Mouse (Mus musculus): ENCODE measurements at regions not wholly inside any gene's neighbourhood (a gene's known extent, or its start where the extent isn't known, plus 50 kb on each side); places are given as distances from the start of the nearest gene placed in this dataset.

- no peak overlapping the region for H3K4me3 ChIP-seq (ENCODE audit: insufficient read depth, low read length)
- no peak overlapping the region for H3K27ac ChIP-seq (ENCODE audit: insufficient read depth, low read depth, low read length)
- H3K4me1 ChIP-seq (ENCODE audit: control insufficient read depth, insufficient read depth, low read length): no peaks in the 10 kb centered on the region
- no peak for TF ChIP-seq POLR2A (IDR thresholded peaks at IDR 0.05; ENCODE audit: borderline replicate concordance, low read depth, low read length)
- no peak for TF ChIP-seq CTCF (IDR thresholded peaks at IDR 0.05; ENCODE audit: low read depth, low read length)
Observed at GRCm38 (mm10) chr7:72703652-72704341, 397.4 kb upstream of the Mctp2 start.

GRCm38 (mm10) chr7:72711193-72712131 is 405.1 kb upstream of the Mctp2 start:
- Histone ChIP-seq H3K4me1 (ENCODE audit: control insufficient read depth, insufficient read depth, low read length) (no peaks in the 10 kb centered on the region), H3K27ac (ENCODE audit: insufficient read depth, low read depth, low read length) (no peak overlapping the region), H3K4me3 (ENCODE audit: insufficient read depth, low read length) (no peak overlapping the region)
- TF ChIP-seq CTCF (IDR thresholded peaks at IDR 0.05; ENCODE audit: low read depth, low read length): no peak

GRCm38 (mm10) chr7:72715401-72715800 is 409.0 kb upstream of the Mctp2 start:
- Histone ChIP-seq H3K4me3 (ENCODE audit: insufficient read depth, low read length) (no peak overlapping the region), H3K4me1 (ENCODE audit: control insufficient read depth, insufficient read depth, low read length) (no peaks in the 10 kb centered on the region), H3K27ac (ENCODE audit: insufficient read depth, low read depth, low read length) (no peak overlapping the region)
- TF ChIP-seq CTCF (IDR thresholded peaks at IDR 0.05; ENCODE audit: low read depth, low read length) (no peak), POLR2A (IDR thresholded peaks at IDR 0.05; ENCODE audit: borderline replicate concordance, low read depth, low read length) (no peak)

GRCm38 (mm10) chr7:72716051-72716450 is 409.6 kb upstream of the Mctp2 start:
- H3K4me3 ChIP-seq (ENCODE audit: insufficient read depth, low read length): no peak overlapping the region
- H3K27ac ChIP-seq (ENCODE audit: insufficient read depth, low read depth, low read length): no peak overlapping the region
- TF ChIP-seq POLR2A (IDR thresholded peaks at IDR 0.05; ENCODE audit: borderline replicate concordance, low read depth, low read length): no peak
- no peak for TF ChIP-seq CTCF (IDR thresholded peaks at IDR 0.05; ENCODE audit: low read depth, low read length)
- no peaks in the 10 kb centered on the region for H3K4me1 ChIP-seq (ENCODE audit: control insufficient read depth, insufficient read depth, low read length)

- TF ChIP-seq POLR2A (IDR thresholded peaks at IDR 0.05; ENCODE audit: borderline replicate concordance, low read depth, low read length): no peak
- H3K27ac ChIP-seq (ENCODE audit: insufficient read depth, low read depth, low read length): no peak overlapping the region
- H3K4me1 ChIP-seq (ENCODE audit: control insufficient read depth, insufficient read depth, low read length): no peaks in the 10 kb centered on the region
- H3K4me3 ChIP-seq (ENCODE audit: insufficient read depth, low read length): no peak overlapping the region
Observed at GRCm38 (mm10) chr7:72726214-72726854, 419.9 kb upstream of the Mctp2 start.

GRCm38 (mm10) chr7:72737792-72738191 is 431.4 kb upstream of the Mctp2 start:
- no peak overlapping the region for H3K4me3 ChIP-seq (ENCODE audit: insufficient read depth, low read length)
- no peak overlapping the region for H3K27ac ChIP-seq (ENCODE audit: insufficient read depth, low read depth, low read length)
- no peaks in the 10 kb centered on the region for H3K4me1 ChIP-seq (ENCODE audit: control insufficient read depth, insufficient read depth, low read length)
- no peak for TF ChIP-seq CTCF (IDR thresholded peaks at IDR 0.05; ENCODE audit: low read depth, low read length)
- no peak for TF ChIP-seq POLR2A (IDR thresholded peaks at IDR 0.05; ENCODE audit: borderline replicate concordance, low read depth, low read length)

DNA sequence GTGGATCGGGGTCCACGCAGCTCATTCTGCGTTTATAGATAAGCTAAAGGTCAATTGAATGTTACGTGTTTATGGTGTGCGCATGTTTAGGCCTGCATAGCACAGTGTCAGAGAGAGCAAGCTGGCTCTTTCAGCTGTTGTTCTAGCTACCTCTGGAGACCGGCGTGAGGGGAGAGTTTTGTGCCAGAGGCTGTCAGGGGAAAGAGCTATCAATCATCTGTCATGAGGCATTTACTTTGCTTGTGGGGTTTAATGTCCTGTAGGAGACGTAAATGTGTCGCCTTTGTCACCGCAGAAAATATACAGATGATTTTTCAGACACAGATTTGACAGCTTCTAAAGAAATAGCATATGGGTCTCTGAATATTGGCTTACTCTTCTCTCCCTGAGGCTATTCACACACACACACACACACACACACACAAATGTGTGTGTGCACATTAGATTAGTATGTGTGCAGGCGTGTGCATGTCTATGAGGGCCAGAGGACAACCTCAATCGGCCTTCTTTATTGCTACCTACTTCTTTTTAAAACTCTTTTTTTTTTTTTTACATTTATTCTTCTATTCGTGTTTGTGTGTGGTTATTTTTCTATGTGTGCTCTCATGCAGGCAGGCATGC is 432.0 kb upstream of the Mctp2 start:
- Histone ChIP-seq H3K4me1 (ENCODE audit: control insufficient read depth, insufficient read depth, low read length) (no peaks in the 10 kb centered on the region), H3K4me3 (ENCODE audit: insufficient read depth, low read length) (no peak overlapping the region), H3K27ac (ENCODE audit: insufficient read depth, low read depth, low read length) (no peak overlapping the region)
- no peak for TF ChIP-seq POLR2A (IDR thresholded peaks at IDR 0.05; ENCODE audit: borderline replicate concordance, low read depth, low read length)
- TF ChIP-seq CTCF (IDR thresholded peaks at IDR 0.05; ENCODE audit: low read depth, low read length): no peak

DNA sequence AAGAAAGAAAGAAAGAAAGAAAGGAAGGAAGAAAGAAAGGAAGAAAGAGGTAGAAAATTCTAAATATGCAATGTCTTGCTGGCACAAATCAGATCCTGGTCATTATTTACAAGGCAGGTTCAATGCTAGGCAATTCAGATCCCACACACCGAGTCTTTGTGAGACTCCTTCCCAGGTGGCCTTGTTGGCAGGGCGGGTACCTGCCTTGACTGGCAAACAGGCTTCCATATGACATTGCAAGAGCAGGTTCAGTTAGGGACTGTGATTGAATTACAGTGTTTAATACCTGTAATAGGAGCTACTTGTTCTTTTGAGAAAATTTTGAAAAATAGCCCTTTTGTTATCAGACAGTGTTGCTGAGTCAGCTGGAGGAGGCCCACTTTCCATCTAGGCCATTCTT is 436.0 kb upstream of the Mctp2 start:
- no peak overlapping the region for H3K27ac ChIP-seq (ENCODE audit: insufficient read depth, low read depth, low read length)
- TF ChIP-seq POLR2A (IDR thresholded peaks at IDR 0.05; ENCODE audit: borderline replicate concordance, low read depth, low read length) (no peak), CTCF (IDR thresholded peaks at IDR 0.05; ENCODE audit: low read depth, low read length) (no peak)
- no peak overlapping the region for H3K4me3 ChIP-seq (ENCODE audit: insufficient read depth, low read length)
- no peaks in the 10 kb centered on the region for H3K4me1 ChIP-seq (ENCODE audit: control insufficient read depth, insufficient read depth, low read length)

DNA sequence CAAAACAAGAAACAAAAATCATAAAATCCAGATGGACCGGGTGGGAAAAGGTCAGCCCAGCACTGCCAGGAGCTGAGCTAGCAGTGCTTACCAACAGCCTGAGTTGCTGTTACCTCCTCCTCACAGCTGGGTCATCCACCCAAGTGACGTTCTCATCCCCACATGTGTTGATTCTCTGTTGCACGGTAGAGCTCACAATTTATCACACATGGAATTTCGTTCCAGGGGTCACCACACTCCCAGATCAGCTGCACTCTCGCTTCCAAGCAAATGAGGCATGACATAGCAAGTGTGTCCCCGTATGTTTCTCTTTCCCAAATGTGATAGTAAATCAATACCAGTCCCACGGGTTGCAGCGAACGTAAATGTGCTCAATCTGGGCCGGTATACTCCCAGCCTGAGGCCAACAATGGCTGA is 445.1 kb upstream of the Mctp2 start:
- no peak overlapping the region for H3K4me3 ChIP-seq (ENCODE audit: insufficient read depth, low read length)
- H3K27ac ChIP-seq (ENCODE audit: insufficient read depth, low read depth, low read length): no peak overlapping the region
- no peaks in the 10 kb centered on the region for H3K4me1 ChIP-seq (ENCODE audit: control insufficient read depth, insufficient read depth, low read length)
- TF ChIP-seq POLR2A (IDR thresholded peaks at IDR 0.05; ENCODE audit: borderline replicate concordance, low read depth, low read length): no peak
- no peak for TF ChIP-seq CTCF (IDR thresholded peaks at IDR 0.05; ENCODE audit: low read depth, low read length)
